Mouse (Mus musculus) heart, adult 9 months (tissue): ENCODE results near the gene Klk12.

Source experiments
- DNase-seq, 2 experiments: peaks; one replicate each; pipeline ENCODE4 v3.0.0; 2022; ENCODE audit warnings: low spot score in 2 of 2

The Klk12 gene

DNA sequence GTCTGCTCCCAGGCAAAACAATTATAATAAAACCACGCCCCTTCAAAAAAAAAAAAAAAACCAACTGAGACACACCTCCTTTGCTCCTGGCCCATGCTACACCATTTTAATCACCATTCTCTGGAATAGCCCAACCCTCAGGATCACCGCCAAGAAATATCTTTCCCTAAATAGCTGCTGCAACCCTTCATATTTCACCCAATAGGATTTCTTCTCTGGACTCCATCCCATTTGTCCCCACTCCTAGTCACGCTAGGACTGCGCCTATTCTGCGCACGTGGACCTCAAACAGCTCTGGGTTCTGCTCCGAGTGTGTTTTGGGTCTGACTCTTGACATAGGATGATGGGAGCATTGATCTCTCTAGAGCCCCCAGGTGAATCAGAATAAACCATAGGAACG lies 27.7 kb downstream of the Klk12 start:
- DNase-seq = no peak

DNA sequence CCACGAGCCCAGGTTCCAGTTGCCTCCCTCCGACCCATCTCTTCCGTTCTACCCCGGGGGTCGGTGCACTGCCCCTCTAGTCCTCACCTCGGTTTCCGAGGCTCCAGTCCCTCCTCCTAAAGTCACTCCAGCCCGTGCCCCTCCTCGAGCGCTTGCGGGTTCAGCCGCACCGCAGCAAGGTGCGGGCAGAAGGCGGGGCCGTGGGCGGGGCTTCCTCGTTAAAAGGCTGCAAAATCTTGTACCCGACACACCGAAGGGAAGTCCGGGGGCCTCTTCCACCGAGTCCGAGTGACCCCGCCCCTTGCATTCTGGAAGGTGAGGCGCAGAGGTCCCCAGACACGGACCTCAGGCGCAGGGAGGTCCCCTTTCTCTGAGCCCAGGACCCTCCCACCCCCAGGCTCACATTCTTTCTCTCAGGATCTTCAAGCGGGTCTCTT lies 28.7 kb downstream of the Klk12 start, which contains the start of gene Klk8:
Klk8 (plus strand) TSS at position 245 of the 437 bp plus-strand sequence.
- peak; percentile 17 to 18 for DNase-seq

- peak in 1 of 2 experiments; percentile 49 for DNase-seq
Measured at GRCm38 (mm10) chr7:43797844-43798462, 29.3 kb downstream of the Klk12 start.

DNA sequence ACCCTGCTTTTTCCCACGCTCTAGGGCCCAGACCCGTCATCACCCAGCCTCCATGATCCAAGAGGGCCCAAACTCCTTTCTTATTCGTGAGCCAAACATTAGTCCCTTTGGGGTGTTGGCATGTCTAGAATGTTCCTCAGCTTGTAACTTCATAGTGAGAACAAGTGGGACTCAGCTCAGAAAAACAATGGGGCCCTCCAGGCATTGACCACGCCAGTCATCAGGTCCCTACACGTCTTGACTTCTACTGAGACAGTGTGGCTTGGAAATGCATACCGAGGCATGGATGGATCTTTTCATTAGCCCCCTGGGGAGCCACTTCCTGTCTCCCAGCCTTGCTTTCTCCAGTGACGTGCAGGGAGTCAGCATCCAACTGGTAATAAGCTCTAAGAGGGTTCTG lies 31.2 kb downstream of the Klk12 start:
- no peak for DNase-seq

DNA sequence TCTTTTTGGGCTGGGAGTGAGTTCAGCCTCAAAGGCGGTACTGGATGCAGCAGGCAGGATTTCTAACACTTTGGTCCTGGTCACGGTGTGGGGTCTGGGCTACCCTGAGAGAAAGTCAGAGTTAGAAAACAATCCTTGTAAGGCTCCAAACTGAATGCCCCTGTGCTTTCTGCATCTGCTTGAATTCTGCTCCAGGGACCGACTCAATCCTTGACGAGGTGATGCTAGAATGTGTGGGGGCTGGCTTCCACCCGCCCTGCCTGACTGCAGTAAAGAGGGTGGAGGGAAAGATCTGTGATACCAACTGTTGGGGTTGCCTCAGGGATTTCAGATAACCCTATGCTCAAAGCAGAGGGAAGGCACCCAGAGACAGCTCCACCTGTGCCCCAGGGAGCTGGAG lies 42.3 kb downstream of the Klk12 start, which contains the start of gene Klk7:
Klk7 (plus strand) TSS at position 301 of the 400 bp plus-strand sequence.
- no peak for DNase-seq

GRCm38 (mm10) chr7:43815211-43815610 lies 46.5 kb downstream of the Klk12 start:
- DNase-seq = no peak

- DNase-seq = no peak
Measured at GRCm38 (mm10) chr7:43816746-43817145, 48.0 kb downstream of the Klk12 start.

- DNase-seq = no peak
Measured at GRCm38 (mm10) chr7:43821581-43821980, 52.9 kb downstream of the Klk12 start.
